Mouse (Mus musculus) neural tube, postnatal 0 days (tissue): ENCODE results near the gene Olfr1508. TPM values are rescaled to one million over a fixed set of nuclear protein-coding genes. Genes with fewer than 3 reads are reported as not detected.

Source experiments
- polyA plus RNA-seq: library from polyadenylated mRNA; unstranded; fragments of >200 nt; fragmentation: Nextera tagmentation; extraction: Ambion mirVana; gene quantifications from 2 replicates; pipeline ENCODE4 v1.2.1, GENCODE M21; 2015

Gene Olfr1508
- polyA plus RNA-seq: not detected in 2 replicates

GRCm38 (mm10) chr14:52467395-52467794 lies at the start of gene Olfr1508:
Olfr1508 (minus strand) TSS chr14:52467495.

GRCm38 (mm10) chr14:52495516-52495915 lies 28.2 kb upstream of the Olfr1508 start, which contains the start of gene Olfr1507:
Olfr1507 (minus strand) TSS chr14:52495749.

GRCm38 (mm10) chr14:52442690-52443089 lies 24.6 kb downstream of the Olfr1508 start, which contains the start of gene Olfr1509:
Olfr1509 (plus strand) TSS chr14:52442990.

GRCm38 (mm10) chr14:52414273-52414672 lies 53.0 kb downstream of the Olfr1508 start, which contains the start of gene Olfr1510:
Olfr1510 (minus strand) TSS chr14:52414373.

Other genes with a start within 250 kb of the Olfr1508 start
- 23.2 and 32.0 TPM in 2 replicates for gene Chd8, start 209.7 kb downstream of the Olfr1508 start, polyA plus RNA-seq
- gene Tox4, start 188.3 kb downstream of the Olfr1508 start, polyA plus RNA-seq: 40.7 and 41.4 TPM in 2 replicates
- gene Rab2b, start 187.9 kb downstream of the Olfr1508 start, polyA plus RNA-seq: 31.1 and 39.5 TPM in 2 replicates
- 24.7 and 26.9 TPM in 2 replicates for gene Mettl3, start 162.4 kb downstream of the Olfr1508 start, polyA plus RNA-seq
- gene Sall2, start 138.7 kb downstream of the Olfr1508 start, polyA plus RNA-seq: 30.9 and 36.8 TPM in 2 replicates
- not detected in 2 replicates for gene Olfr1513, start 111.1 kb downstream of the Olfr1508 start, polyA plus RNA-seq
- gene Olfr1512, start 88.3 kb downstream of the Olfr1508 start, polyA plus RNA-seq: 0.14 and 0.24 TPM in 2 replicates
- 0.23 and 0.36 TPM in 2 replicates for gene Olfr1511, start 70.1 kb downstream of the Olfr1508 start, polyA plus RNA-seq
- not detected in 2 replicates for gene Olfr1510, start 53.1 kb downstream of the Olfr1508 start, polyA plus RNA-seq
- gene Olfr1509, start 24.5 kb downstream of the Olfr1508 start, polyA plus RNA-seq: not detected in 2 replicates
- not detected in 2 replicates for gene Olfr1507, start 28.3 kb upstream of the Olfr1508 start, polyA plus RNA-seq